Mouse (Mus musculus): ENCODE results near the gene Lrtm2. TPM values are rescaled to one million over a fixed set of nuclear protein-coding genes. Genes with fewer than 3 reads are reported as not detected.

The Lrtm2 gene
- polyA plus RNA-seq, 1 experiment from 2014 or later = 0.04 TPM

GRCm38 (mm10) chr6:119333202-119333601, 2.6 kb upstream of the Lrtm2 start:
- H3K27ac ChIP-seq = no peak overlapping the region
- H3K4me1 ChIP-seq = peaks cover 37% of the 10 kb centered on the region
- H3K9ac ChIP-seq = no peak overlapping the region
- no peak overlapping the region for H3K4me3 ChIP-seq
- H3K27me3 ChIP-seq = peaks cover 39% of the 10 kb centered on the region
- no peaks in the 10 kb centered on the region for H3K9me3 ChIP-seq
- ATAC-seq (ENCODE audit: borderline replicate concordance, extremely low read depth, low FRiP score, low TSS enrichment) = no peak
- no peaks in the 10 kb centered on the region for H3K36me3 ChIP-seq
- H3K4me2 ChIP-seq = no peak overlapping the region
- 1% methylated on average over 3 of the region's 3 CpGs for WGBS

GRCm38 (mm10) chr6:119332111-119332510, 1.5 kb upstream of the Lrtm2 start:
- 11% methylated on average over 1 of the region's 1 CpGs for WGBS
- no peaks in the 10 kb centered on the region for H3K36me3 ChIP-seq
- H3K27ac ChIP-seq = no peak overlapping the region
- no peak overlapping the region for H3K9ac ChIP-seq
- H3K4me1 ChIP-seq = peaks cover 37% of the 10 kb centered on the region
- H3K4me2 ChIP-seq = no peak overlapping the region
- H3K4me3 ChIP-seq = no peak overlapping the region
- no peak for ATAC-seq (ENCODE audit: borderline replicate concordance, extremely low read depth, low FRiP score, low TSS enrichment)
- H3K9me3 ChIP-seq = no peaks in the 10 kb centered on the region
- H3K27me3 ChIP-seq = peaks cover 50% of the 10 kb centered on the region

GRCm38 (mm10) chr6:119329936-119330335, 630 bp downstream of the Lrtm2 start:
- peak overlapping the region; percentile 52 for H3K4me2 ChIP-seq
- no peak for ATAC-seq (ENCODE audit: borderline replicate concordance, extremely low read depth, low FRiP score, low TSS enrichment)
- peaks cover 52% of the 10 kb centered on the region for H3K27me3 ChIP-seq
- 8% methylated on average over 6 of the region's 6 CpGs for WGBS
- no peaks in the 10 kb centered on the region for H3K36me3 ChIP-seq
- no peak overlapping the region; the same call in 1 of the 2 replicates for H3K4me3 ChIP-seq
- H3K4me1 ChIP-seq = peaks cover 37% of the 10 kb centered on the region
- H3K27ac ChIP-seq = no peak overlapping the region
- H3K9ac ChIP-seq = no peak overlapping the region
- H3K9me3 ChIP-seq = no peaks in the 10 kb centered on the region

- ATAC-seq (ENCODE audit: borderline replicate concordance, extremely low read depth, low FRiP score, low TSS enrichment) = no peak
- Histone ChIP-seq H3K9ac (no peak overlapping the region), H3K27ac (no peak overlapping the region), H3K36me3 (no peaks in the 10 kb centered on the region), H3K4me3 (no peak overlapping the region), H3K27me3 (peaks cover 52% of the 10 kb centered on the region), H3K4me2 (peak overlapping the region; percentile 27; the same call in 1 of the 2 replicates), H3K4me1 (peaks cover 37% of the 10 kb centered on the region), H3K9me3 (no peaks in the 10 kb centered on the region)
- WGBS = 4% methylated on average over 8 of the region's 8 CpGs
Measured at GRCm38 (mm10) chr6:119329215-119329714, 1.3 kb downstream of the Lrtm2 start.

GRCm38 (mm10) chr6:119328521-119329115, 1.9 kb downstream of the Lrtm2 start:
- H3K4me1 ChIP-seq = peaks cover 37% of the 10 kb centered on the region
- no peak overlapping the region for H3K27ac ChIP-seq
- ATAC-seq (ENCODE audit: borderline replicate concordance, extremely low read depth, low FRiP score, low TSS enrichment) = no peak
- H3K4me3 ChIP-seq = no peak overlapping the region
- WGBS = 6% methylated on average over 11 of the region's 11 CpGs
- no peaks in the 10 kb centered on the region for H3K9me3 ChIP-seq
- no peak overlapping the region for H3K9ac ChIP-seq
- H3K36me3 ChIP-seq = no peaks in the 10 kb centered on the region
- peaks cover 56% of the 10 kb centered on the region for H3K27me3 ChIP-seq
- peak overlapping the region; percentile 27; the same call in 1 of the 2 replicates for H3K4me2 ChIP-seq

- no peak overlapping the region for H3K4me3 ChIP-seq
- peaks cover 28% of the 10 kb centered on the region for H3K4me1 ChIP-seq
- H3K4me2 ChIP-seq = no peak overlapping the region
- H3K36me3 ChIP-seq = no peaks in the 10 kb centered on the region
- no peak overlapping the region for H3K9ac ChIP-seq
- H3K27ac ChIP-seq = no peak overlapping the region
- no peaks in the 10 kb centered on the region for H3K9me3 ChIP-seq
- 22% methylated on average over 6 of the region's 7 CpGs for WGBS
- H3K27me3 ChIP-seq = peaks cover 49% of the 10 kb centered on the region
- no peak for ATAC-seq (ENCODE audit: borderline replicate concordance, extremely low read depth, low FRiP score, low TSS enrichment)
Measured at GRCm38 (mm10) chr6:119326541-119326940, 4.0 kb downstream of the Lrtm2 start.

- WGBS = 65% methylated on average over 6 of the region's 6 CpGs
- Histone ChIP-seq H3K36me3 (no peaks in the 10 kb centered on the region), H3K27ac (no peak overlapping the region), H3K9ac (no peak overlapping the region), H3K4me1 (peaks cover 27% of the 10 kb centered on the region), H3K4me3 (no peak overlapping the region), H3K27me3 (peaks cover 44% of the 10 kb centered on the region), H3K4me2 (no peak overlapping the region), H3K9me3 (no peaks in the 10 kb centered on the region)
- ATAC-seq (ENCODE audit: borderline replicate concordance, extremely low read depth, low FRiP score, low TSS enrichment) = no peak
Measured at GRCm38 (mm10) chr6:119325978-119326377, 4.6 kb downstream of the Lrtm2 start.

GRCm38 (mm10) chr6:119324776-119325175, 5.8 kb downstream of the Lrtm2 start:
- ATAC-seq (ENCODE audit: borderline replicate concordance, extremely low read depth, low FRiP score, low TSS enrichment) = no peak
- Histone ChIP-seq H3K9ac (no peak overlapping the region), H3K36me3 (no peaks in the 10 kb centered on the region), H3K4me3 (no peak overlapping the region), H3K9me3 (no peaks in the 10 kb centered on the region), H3K27me3 (peaks cover 35% of the 10 kb centered on the region), H3K4me2 (no peak overlapping the region), H3K27ac (no peak overlapping the region), H3K4me1 (peaks cover 16% of the 10 kb centered on the region)
- 66% methylated on average over 10 of the region's 10 CpGs for WGBS

GRCm38 (mm10) chr6:119321752-119322151, 8.8 kb downstream of the Lrtm2 start:
- Histone ChIP-seq H3K9ac (no peak overlapping the region), H3K4me1 (no peaks in the 10 kb centered on the region), H3K27ac (no peak overlapping the region), H3K4me3 (no peak overlapping the region), H3K9me3 (peaks cover 5% of the 10 kb centered on the region; the same call in 1 of the 2 replicates), H3K27me3 (peaks cover 7% of the 10 kb centered on the region; the same call in 1 of the 2 replicates), H3K36me3 (no peaks in the 10 kb centered on the region), H3K4me2 (no peak overlapping the region)
- 60% methylated on average over 7 of the region's 7 CpGs for WGBS
- no peak for ATAC-seq (ENCODE audit: borderline replicate concordance, extremely low read depth, low FRiP score, low TSS enrichment)

- H3K9me3 ChIP-seq = peaks cover 5% of the 10 kb centered on the region; the same call in 1 of the 2 replicates
- ATAC-seq (ENCODE audit: borderline replicate concordance, extremely low read depth, low FRiP score, low TSS enrichment) = no peak
- H3K4me2 ChIP-seq = no peak overlapping the region
- H3K4me1 ChIP-seq = no peaks in the 10 kb centered on the region
- H3K27me3 ChIP-seq = 0 out of 2 replicates have a peak, but pooled peaks cover 7% of the 10 kb centered on the region
- H3K9ac ChIP-seq = no peak overlapping the region
- no peaks in the 10 kb centered on the region for H3K36me3 ChIP-seq
- H3K27ac ChIP-seq = no peak overlapping the region
- no peak overlapping the region for H3K4me3 ChIP-seq
- WGBS = 20% methylated on average over 16 of the region's 16 CpGs
Measured at GRCm38 (mm10) chr6:119320481-119320880, 10.1 kb downstream of the Lrtm2 start.

GRCm38 (mm10) chr6:119319358-119319757, 11.2 kb downstream of the Lrtm2 start:
- WGBS = 76% methylated on average over 2 of the region's 2 CpGs
- Histone ChIP-seq H3K9ac (no peak overlapping the region), H3K4me2 (no peak overlapping the region), H3K27me3 (0 out of 2 replicates have a peak, but pooled peaks cover 7% of the 10 kb centered on the region), H3K36me3 (no peaks in the 10 kb centered on the region), H3K4me1 (no peaks in the 10 kb centered on the region), H3K4me3 (no peak overlapping the region), H3K9me3 (peaks cover 5% of the 10 kb centered on the region; the same call in 1 of the 2 replicates), H3K27ac (no peak overlapping the region)
- ATAC-seq (ENCODE audit: borderline replicate concordance, extremely low read depth, low FRiP score, low TSS enrichment) = no peak

GRCm38 (mm10) chr6:119318732-119319131, 11.8 kb downstream of the Lrtm2 start:
- Histone ChIP-seq H3K4me2 (no peak overlapping the region), H3K27ac (no peak overlapping the region), H3K36me3 (no peaks in the 10 kb centered on the region), H3K9ac (no peak overlapping the region), H3K9me3 (peaks cover 5% of the 10 kb centered on the region; the same call in 1 of the 2 replicates), H3K27me3 (0 out of 2 replicates have a peak, but pooled peaks cover 3% of the 10 kb centered on the region), H3K4me3 (no peak overlapping the region), H3K4me1 (no peaks in the 10 kb centered on the region)
- 79% methylated on average over 9 of the region's 9 CpGs for WGBS
- no peak for ATAC-seq (ENCODE audit: borderline replicate concordance, extremely low read depth, low FRiP score, low TSS enrichment)
